Mouse (Mus musculus) hindbrain, postnatal 0 days (tissue): ENCODE results near the gene Metrnl. TPM values are rescaled to one million over a fixed set of nuclear protein-coding genes. Genes with fewer than 3 reads are reported as not detected.
A peak's percentile ranks its signal among the peaks of the same experiment; 100 is the strongest.

Experiments used
- ATAC-seq: fragments of 200-750 bp; cut with Nextera tagmentation; 2 replicates; pipeline ENCODE4 v1.8.0; 2017; ENCODE audit warnings: mild to moderate bottlenecking, moderate TSS enrichment, moderate library complexity
- DNase-seq: peaks from one replicate; pipeline ENCODE4 v3.0.0-alpha.2; 2015; ENCODE audit warnings: low spot score
- H3K27ac ChIP-seq: fragments of 300-500 bp; sonication (generic); 2 replicates; pipeline ENCODE4 v1.5.1; 2014; ENCODE audit warnings: mild to moderate bottlenecking
- H3K27me3 ChIP-seq: fragments of 300-500 bp; sonication (generic); 2 replicates; pipeline ENCODE4 v1.6.1; 2014; ENCODE audit warnings: low read length, mixed read lengths; ENCODE audit not compliant: insufficient read depth
- H3K36me3 ChIP-seq: fragments of 300-500 bp; sonication (generic); 2 replicates; pipeline ENCODE4 v1.6.1; 2014; ENCODE audit warnings: low read length, mixed read lengths; ENCODE audit not compliant: insufficient read depth
- H3K4me1 ChIP-seq: fragments of 300-500 bp; sonication (generic); 2 replicates; pipeline ENCODE4 v1.6.1; 2014; ENCODE audit warnings: antibody characterized with exemption, low read length, mixed read lengths; ENCODE audit not compliant: insufficient read depth
- H3K4me2 ChIP-seq: fragments of 300-500 bp; sonication (generic); 2 replicates; pipeline ENCODE4 v1.6.1; 2014; ENCODE audit warnings: low read depth, mild to moderate bottlenecking, low read length, moderate library complexity, mixed read lengths
- H3K4me3 ChIP-seq: fragments of 300-500 bp; sonication (generic); 2 replicates; pipeline ENCODE4 v1.5.1; 2014; ENCODE audit warnings: low read length
- H3K9ac ChIP-seq: fragments of 300-500 bp; sonication (generic); replicated peaks from 2 replicates; pipeline ENCODE4 v1.6.1; 2014; ENCODE audit warnings: mild to moderate bottlenecking, low read length, moderate library complexity, mixed read lengths
- H3K9me3 ChIP-seq: fragments of 300-500 bp; sonication (generic); 2 replicates; pipeline ENCODE4 v1.6.1; 2016; ENCODE audit warnings: low read length, mixed read lengths
- CTCF ChIP-seq: IDR thresholded peaks from 2 replicates; pipeline ENCODE4 v1.5.1; 2016; ENCODE audit warnings: antibody characterized with exemption, control low read depth, low read depth
- WGBS: fragments of 180-500 bp; shearing (Covaris S2); extraction: QIAGEN DNeasy Blood & Tissue Kit; methylation state at CpG from one replicate; pipeline ENCODE4 v1.1.7; 2014; 5-methylcytosine and 5-hydroxymethylcytosine counted together
- polyA plus RNA-seq: library from polyadenylated mRNA; unstranded; fragments of >200 nt; fragmentation: Nextera tagmentation; extraction: Ambion mirVana; gene quantifications from 2 replicates; pipeline ENCODE4 v1.2.1, GENCODE M21; 2015
- total RNA-seq: library from RNA; depleted of rRNA; stranded (reverse); fragments of >200 nt; gene quantifications from 2 replicates; pipeline ENCODE4 v1.2.3, GENCODE M21; 2014

Metrnl gene
- total and polyA plus RNA-seq, 2 experiments from 2014 or later: 19.5 to 33.2 TPM

DNA sequence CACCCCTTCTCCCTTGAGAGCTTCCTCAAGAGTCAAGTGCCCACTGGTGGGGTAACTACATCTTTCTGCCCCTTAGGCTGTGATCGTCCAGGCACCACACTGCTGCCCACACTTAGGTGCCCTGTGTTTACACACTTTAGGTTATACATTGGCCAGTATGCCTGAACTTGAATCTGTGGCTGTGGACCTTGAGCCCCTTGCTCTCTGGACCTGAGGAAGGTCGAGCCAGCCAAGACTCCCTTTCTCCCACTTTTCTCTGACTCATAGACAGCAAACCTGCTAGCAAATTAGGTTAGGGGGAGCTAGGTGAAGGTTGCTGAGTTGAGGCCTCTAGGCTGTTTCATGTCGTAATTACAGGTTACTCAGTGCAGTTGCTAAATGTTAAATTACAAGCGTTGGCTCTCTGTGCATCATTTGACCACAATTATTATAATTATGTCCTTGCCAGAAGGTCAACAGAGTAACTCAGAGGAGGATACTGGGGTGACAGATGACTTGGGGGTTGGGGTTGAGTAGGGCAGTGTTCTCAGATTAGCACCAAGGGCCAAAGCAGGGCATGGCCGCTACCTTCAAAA, 2.9 kb upstream of the Metrnl start:
- no peaks in the 10 kb centered on the region for H3K4me1 ChIP-seq
- H3K27ac ChIP-seq: no peak overlapping the region
- no peaks in the 10 kb centered on the region for H3K36me3 ChIP-seq
- no peaks in the 10 kb centered on the region for H3K27me3 ChIP-seq
- DNase-seq: no peak
- H3K9me3 ChIP-seq: no peaks in the 10 kb centered on the region
- H3K9ac ChIP-seq: no peak overlapping the region
- no peak for TF ChIP-seq CTCF
- no peak overlapping the region for H3K4me2 ChIP-seq
- 82% methylated on average over 5 of the region's 5 CpGs for WGBS
- ATAC-seq: no peak
- H3K4me3 ChIP-seq: no peak overlapping the region

DNA sequence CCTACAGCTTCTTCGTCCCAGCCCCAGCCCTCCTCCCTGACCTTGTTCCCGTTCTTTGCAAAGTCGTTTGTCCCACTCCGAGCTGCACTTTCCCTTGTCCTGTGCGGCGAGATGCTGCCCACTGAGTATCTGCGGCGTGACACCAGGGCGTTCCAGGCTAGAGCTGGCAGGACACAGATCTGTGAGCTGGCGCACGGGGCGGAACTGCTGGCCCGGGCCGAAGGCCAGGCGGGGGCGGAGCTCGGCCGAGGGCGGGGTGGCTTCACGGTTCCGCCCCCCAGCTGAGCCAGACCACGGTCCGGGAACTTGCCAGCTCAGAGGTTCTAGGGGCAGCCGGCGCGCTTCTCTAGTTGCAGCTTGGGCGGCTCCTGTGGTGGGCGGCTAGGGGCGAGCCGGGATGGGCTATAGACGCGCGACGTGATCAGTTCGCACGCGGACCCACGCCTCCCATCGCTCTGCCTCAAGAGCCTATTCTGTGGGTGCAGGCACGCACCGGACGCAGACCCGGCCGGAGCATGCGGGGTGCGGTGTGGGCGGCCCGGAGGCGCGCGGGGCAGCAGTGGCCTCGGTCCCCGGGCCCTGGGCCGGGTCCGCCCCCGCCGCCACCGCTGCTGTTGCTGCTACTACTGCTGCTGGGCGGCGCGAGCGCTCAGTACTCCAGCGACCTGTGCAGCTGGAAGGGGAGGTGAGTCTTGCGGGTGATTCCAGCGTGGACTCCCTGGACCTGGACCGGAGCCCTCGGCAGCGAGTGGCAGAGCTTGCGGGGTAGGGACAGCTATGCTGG, 959 bp downstream of the Metrnl start:
- under 1% methylated on average over 67 of the region's 69 CpGs for WGBS
- Histone ChIP-seq H3K9ac (peak overlapping the region; percentile 62), H3K4me2 (peak overlapping the region; percentile 98), H3K4me3 (peak overlapping the region; percentile 82), H3K4me1 (peaks cover 9% of the 10 kb centered on the region; the same call in 1 of the 2 replicates), H3K27me3 (no peaks in the 10 kb centered on the region), H3K27ac (peak overlapping the region; percentile 72), H3K9me3 (no peaks in the 10 kb centered on the region), H3K36me3 (no peaks in the 10 kb centered on the region)
- ATAC-seq (peak; percentile 94), DNase-seq (peak; percentile 86)
- no peak for TF ChIP-seq CTCF

DNA sequence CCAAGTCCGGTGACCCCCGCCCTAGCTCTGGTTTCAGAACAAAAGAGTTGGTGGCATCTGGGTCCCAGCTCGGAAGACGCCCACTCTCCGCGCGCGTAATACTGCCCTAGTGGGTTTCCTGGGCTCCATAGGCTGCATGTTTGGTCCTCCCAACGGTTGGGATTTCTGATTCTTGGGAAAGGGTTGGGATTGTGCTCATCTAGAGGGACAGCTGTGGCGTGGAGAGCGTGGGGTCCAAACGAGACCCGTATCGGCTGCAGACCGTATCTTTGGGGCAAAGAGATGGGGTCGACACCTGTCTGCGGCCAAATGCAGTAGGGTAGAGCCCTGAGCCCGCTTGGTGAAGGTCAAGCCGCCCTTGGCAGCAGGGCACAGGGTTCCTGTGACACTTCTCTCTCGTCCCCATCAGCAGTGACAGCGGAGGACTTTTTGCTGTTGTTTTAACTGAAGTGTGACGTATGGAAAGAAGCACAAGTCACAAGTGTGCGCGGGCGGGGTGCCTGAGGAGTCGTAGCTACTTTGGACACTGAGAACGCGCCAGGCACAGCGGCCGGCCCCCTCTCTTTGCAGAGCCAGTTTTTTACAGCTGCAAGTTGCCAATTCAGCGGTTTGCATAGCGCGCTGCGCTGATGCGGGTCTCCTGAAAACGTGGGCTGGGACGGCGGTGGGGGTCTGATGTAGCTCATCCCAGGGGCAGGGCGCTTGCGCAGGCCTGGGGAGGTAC, 1.7 kb downstream of the Metrnl start:
- under 1% methylated on average over 40 of the region's 40 CpGs for WGBS
- ATAC-seq (peak; percentile 35), DNase-seq (peak; percentile 66)
- TF ChIP-seq CTCF: no peak
- H3K4me2 ChIP-seq: peak overlapping the region; percentile 98
- peak overlapping the region; percentile 62 for H3K9ac ChIP-seq
- no peaks in the 10 kb centered on the region for H3K9me3 ChIP-seq
- no peaks in the 10 kb centered on the region for H3K27me3 ChIP-seq
- no peaks in the 10 kb centered on the region for H3K36me3 ChIP-seq
- peak overlapping the region; percentile 72 for H3K27ac ChIP-seq
- peaks cover 9% of the 10 kb centered on the region; the same call in 1 of the 2 replicates for H3K4me1 ChIP-seq
- peak overlapping the region; percentile 82 for H3K4me3 ChIP-seq

DNA sequence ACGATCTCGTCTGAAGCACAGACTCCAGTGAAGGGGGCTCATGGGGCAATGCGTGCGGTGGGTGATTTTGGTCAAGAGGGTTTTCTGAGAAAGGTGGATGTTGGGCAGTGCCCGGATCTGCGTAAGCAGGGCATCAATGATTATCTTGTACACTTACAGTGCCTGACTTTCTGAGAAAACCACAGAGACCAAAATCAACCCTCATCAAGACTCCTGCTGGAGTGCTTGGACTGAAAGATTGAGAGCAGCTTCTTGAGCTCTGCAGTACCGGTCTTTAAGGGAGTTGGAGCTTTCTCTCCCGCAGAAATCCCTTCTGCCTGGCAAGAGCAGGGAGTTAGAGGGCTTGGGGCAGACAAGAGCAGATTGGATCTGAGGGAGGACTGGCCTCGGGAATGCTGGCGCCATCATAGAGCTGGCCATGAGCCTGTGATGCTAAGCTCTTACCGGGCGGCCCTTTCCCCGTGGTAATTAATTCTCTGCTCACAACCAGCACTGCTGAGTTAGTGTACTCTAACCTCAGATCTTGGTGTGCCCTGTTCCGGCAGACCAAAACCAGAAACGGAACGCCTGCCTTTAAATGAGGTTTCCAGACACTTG, 2.4 kb downstream of the Metrnl start:
- peak; percentile 24 for DNase-seq
- Histone ChIP-seq H3K4me2 (peak overlapping the region; percentile 98), H3K4me3 (peak overlapping the region; percentile 82), H3K4me1 (peaks cover 9% of the 10 kb centered on the region; the same call in 1 of the 2 replicates), H3K9me3 (no peaks in the 10 kb centered on the region), H3K9ac (peak overlapping the region; percentile 62), H3K27me3 (no peaks in the 10 kb centered on the region), H3K27ac (peak overlapping the region; percentile 72; the same call in 1 of the 2 replicates), H3K36me3 (no peaks in the 10 kb centered on the region)
- ATAC-seq: no peak; the same call in 1 of the 2 replicates
- WGBS: 10% methylated on average over 16 of the region's 16 CpGs
- TF ChIP-seq CTCF: no peak

- no peak for DNase-seq
- H3K36me3 ChIP-seq: no peaks in the 10 kb centered on the region
- H3K9ac ChIP-seq: no peak overlapping the region
- no peak overlapping the region for H3K4me3 ChIP-seq
- TF ChIP-seq CTCF: no peak
- ATAC-seq: no peak
- WGBS: 36% methylated on average over 7 of the region's 7 CpGs
- H3K27me3 ChIP-seq: no peaks in the 10 kb centered on the region
- no peak overlapping the region for H3K4me2 ChIP-seq
- H3K9me3 ChIP-seq: no peaks in the 10 kb centered on the region
- peaks cover 9% of the 10 kb centered on the region; the same call in 1 of the 2 replicates for H3K4me1 ChIP-seq
- H3K27ac ChIP-seq: no peak overlapping the region
Observed at GRCm38 (mm10) chr11:121706521-121707005, 5.2 kb downstream of the Metrnl start.

DNA sequence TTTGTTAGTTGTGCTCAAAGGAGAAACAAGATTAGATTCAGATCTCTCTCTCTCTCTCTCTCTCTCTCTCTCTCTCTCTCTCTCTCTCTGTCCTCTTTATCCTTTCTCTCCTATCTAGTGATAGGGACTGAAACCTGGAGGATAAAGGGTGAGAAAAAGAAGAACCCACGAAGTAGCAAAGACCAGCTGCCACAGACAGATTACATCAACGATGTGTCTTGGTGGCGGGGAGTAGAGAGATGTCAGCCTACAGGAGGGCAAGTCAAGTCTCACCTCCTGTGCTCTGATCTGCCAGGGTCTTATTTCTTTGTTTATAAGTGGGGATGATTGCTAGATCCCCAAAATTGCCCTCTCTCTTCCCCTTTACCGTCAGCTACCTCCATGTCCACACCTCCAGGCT, 7.9 kb downstream of the Metrnl start:
- no peak for TF ChIP-seq CTCF
- Histone ChIP-seq H3K27me3 (no peaks in the 10 kb centered on the region), H3K4me2 (no peak overlapping the region), H3K9me3 (no peaks in the 10 kb centered on the region), H3K9ac (no peak overlapping the region), H3K36me3 (no peaks in the 10 kb centered on the region), H3K27ac (no peak overlapping the region), H3K4me1 (peaks cover 3% of the 10 kb centered on the region; the same call in 1 of the 2 replicates), H3K4me3 (no peak overlapping the region)
- ATAC-seq: no peak
- WGBS: 89% methylated on average over 4 of the region's 4 CpGs
- no peak for DNase-seq
